Mouse (Mus musculus) kidney, adult 2 months (tissue): ENCODE data around the gene Ggt7.

Experiments
- CTCF ChIP-seq: fragments of 200-500 bp; conservative IDR thresholded peaks from 2 replicates; pipeline ENCODE4 v1.5.1; 2011; ENCODE audit warnings: low read depth, mild to moderate bottlenecking, control low read depth, low read length, moderate library complexity, mixed read lengths; ENCODE audit not compliant: insufficient read depth, insufficient read length
- POLR2A ChIP-seq: fragments of 200-500 bp; IDR thresholded peaks from one replicate; pipeline ENCODE4 v1.6.1; 2011; ENCODE audit warnings: low read depth, low read length, control low read depth

GRCm38 (mm10) chr2:155540822-155541458 is 22.9 kb upstream of the Ggt7 start:
- no peak for TF ChIP-seq CTCF
- no peak for TF ChIP-seq POLR2A
